Mouse (Mus musculus): ENCODE measurements around the gene Cbs. TPM values are rescaled to one million over a fixed set of nuclear protein-coding genes. Genes with fewer than 3 reads are reported as not detected.

The Cbs gene
- polyA plus RNA-seq, 2 experiments: 4.6 to 4.8 TPM

DNA sequence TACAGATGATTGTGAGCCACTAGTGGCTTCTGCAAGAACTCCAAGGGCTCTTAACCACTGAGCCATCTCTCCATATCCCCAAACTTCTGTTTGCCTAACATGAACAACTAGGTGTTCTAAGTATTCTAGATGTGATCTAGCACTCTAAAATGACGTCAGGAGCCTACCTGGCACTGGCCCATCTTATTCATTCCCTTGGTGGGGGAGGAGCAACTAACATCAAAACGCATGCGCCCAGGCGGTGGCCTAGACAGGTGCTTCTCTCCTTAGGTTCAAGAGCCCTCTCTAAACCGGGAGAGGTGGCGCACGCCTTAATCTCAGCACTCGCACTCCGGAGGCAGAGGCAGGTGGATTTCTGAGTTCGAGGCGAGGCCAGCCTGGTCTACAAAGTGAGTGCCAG lies 1.3 kb downstream of the Cbs start:
- TF ChIP-seq POLR2A (IDR thresholded peaks at IDR 0.05; ENCODE audit: borderline replicate concordance, extremely low read depth, insufficient read depth, insufficient read length): no peak

GRCm38 (mm10) chr17:31634896-31635295 lies 2.1 kb downstream of the Cbs start:
- DNase-seq (ENCODE audit: low spot score) (no peak), ATAC-seq (ENCODE audit: low FRiP score, low read depth) (no peak)
- no peak overlapping the region for H3K4me2 ChIP-seq (replicated peaks; ENCODE audit: low read depth, low read length, severe bottlenecking)
- H3K27ac ChIP-seq (replicated peaks; ENCODE audit: low read depth, low read length): no peak overlapping the region
- H3K4me3 ChIP-seq (replicated peaks; ENCODE audit: low read length): no peak overlapping the region
- no peak overlapping the region for H3K9ac ChIP-seq (ENCODE audit: low read depth, low read length, severe bottlenecking)
- 74% methylated on average over 5 of the region's 5 CpGs for WGBS
- TF ChIP-seq POLR2A (IDR thresholded peaks at IDR 0.05; ENCODE audit: borderline replicate concordance, extremely low read depth, insufficient read depth, insufficient read length): no peak
- peaks cover 8% of the 10 kb centered on the region for H3K4me1 ChIP-seq (ENCODE audit: control insufficient read depth, insufficient read depth, low read length)
- H3K27me3 ChIP-seq (ENCODE audit: control insufficient read depth, insufficient read depth, low read length): peaks cover 17% of the 10 kb centered on the region
- no peaks in the 10 kb centered on the region for H3K9me3 ChIP-seq (ENCODE audit: control insufficient read depth, low read length)
- no peaks in the 10 kb centered on the region for H3K36me3 ChIP-seq (ENCODE audit: control insufficient read depth, insufficient read depth, low read length)

More for the DNA sequence above, 1.3 kb downstream of the Cbs start:
- Histone ChIP-seq H3K9ac (ENCODE audit: low read depth, low read length, severe bottlenecking) (no peak overlapping the region), H3K4me2 (replicated peaks; ENCODE audit: low read depth, low read length, severe bottlenecking) (no peak overlapping the region; the same call in 1 of the 2 replicates), H3K27me3 (ENCODE audit: control insufficient read depth, insufficient read depth, low read length) (peaks cover 17% of the 10 kb centered on the region), H3K9me3 (ENCODE audit: control insufficient read depth, low read length) (no peaks in the 10 kb centered on the region), H3K4me1 (ENCODE audit: control insufficient read depth, insufficient read depth, low read length) (peaks cover 8% of the 10 kb centered on the region), H3K4me3 (replicated peaks; ENCODE audit: low read length) (peak overlapping the region; percentile 55; the same call in 1 of the 2 replicates), H3K27ac (replicated peaks; ENCODE audit: low read depth, low read length) (no peak overlapping the region), H3K36me3 (ENCODE audit: control insufficient read depth, insufficient read depth, low read length) (no peaks in the 10 kb centered on the region)
- ATAC-seq (ENCODE audit: low FRiP score, low read depth) (no peak), DNase-seq (ENCODE audit: low spot score) (no peak)
- WGBS: 49% methylated on average over 11 of the region's 11 CpGs

DNA sequence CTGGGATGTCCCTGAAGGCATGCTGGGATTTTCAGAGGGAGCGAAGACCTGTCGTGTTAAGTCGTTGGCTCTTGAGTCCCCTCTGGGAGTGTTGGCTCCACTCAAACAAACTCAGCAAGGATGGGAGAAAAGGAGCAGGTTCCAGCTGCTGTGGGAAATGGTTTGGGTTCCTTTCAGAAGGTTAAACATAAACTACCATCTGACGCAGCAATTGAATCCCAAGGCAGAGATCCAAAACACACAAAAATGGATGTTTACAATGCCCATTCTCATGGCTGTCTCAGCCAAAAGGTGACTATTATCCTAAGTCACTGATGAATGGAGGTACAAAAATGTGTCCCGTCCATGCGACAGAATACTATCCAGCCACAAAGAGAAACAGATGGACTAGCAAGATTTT lies 4.0 kb downstream of the Cbs start:
- Histone ChIP-seq H3K4me1 (ENCODE audit: control insufficient read depth, insufficient read depth, low read length) (peaks cover 8% of the 10 kb centered on the region), H3K9ac (ENCODE audit: low read depth, low read length, severe bottlenecking) (no peak overlapping the region), H3K27me3 (ENCODE audit: control insufficient read depth, insufficient read depth, low read length) (peaks cover 17% of the 10 kb centered on the region), H3K4me2 (replicated peaks; ENCODE audit: low read depth, low read length, severe bottlenecking) (no peak overlapping the region), H3K36me3 (ENCODE audit: control insufficient read depth, insufficient read depth, low read length) (no peaks in the 10 kb centered on the region), H3K4me3 (replicated peaks; ENCODE audit: low read length) (no peak overlapping the region), H3K27ac (replicated peaks; ENCODE audit: low read depth, low read length) (no peak overlapping the region), H3K9me3 (ENCODE audit: control insufficient read depth, low read length) (no peaks in the 10 kb centered on the region)
- WGBS: 80% methylated on average over 6 of the region's 6 CpGs
- no peak for TF ChIP-seq POLR2A (IDR thresholded peaks at IDR 0.05; ENCODE audit: borderline replicate concordance, extremely low read depth, insufficient read depth, insufficient read length)
- DNase-seq (ENCODE audit: low spot score): no peak
- ATAC-seq (ENCODE audit: low FRiP score, low read depth): no peak

DNA sequence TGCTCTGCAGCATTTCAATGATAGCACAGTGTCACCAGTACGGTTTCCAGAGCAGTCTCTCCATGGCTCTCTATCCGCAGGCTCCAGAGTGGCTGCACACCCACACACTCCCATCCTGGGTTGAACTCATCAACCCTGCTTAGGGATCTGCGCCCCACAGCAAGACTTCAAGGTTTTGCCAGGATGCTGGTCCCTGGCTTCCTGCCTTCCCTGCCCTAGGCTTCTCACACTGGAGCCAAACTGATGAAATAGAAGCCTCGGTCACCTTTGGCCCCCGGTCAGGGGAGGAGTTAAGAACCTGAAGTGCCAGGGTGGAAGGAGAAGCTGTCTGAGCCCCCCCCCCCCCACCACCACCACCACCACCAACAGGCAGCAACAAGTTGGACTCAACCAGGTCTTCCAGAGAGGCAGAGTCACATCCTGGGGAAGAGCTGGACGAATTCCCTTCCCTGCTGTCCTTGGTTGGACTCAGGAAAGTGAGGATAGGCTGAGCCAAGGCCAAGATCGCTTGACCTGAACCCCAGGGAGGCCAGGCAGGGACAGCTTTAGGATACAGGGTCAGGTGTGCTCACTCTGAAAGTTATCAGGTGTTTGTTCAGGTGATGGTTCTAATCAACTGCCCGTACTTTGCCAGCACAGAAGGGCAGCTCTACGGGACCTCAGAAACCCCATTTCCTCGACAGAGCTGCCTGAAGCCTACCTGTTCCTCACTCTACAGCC lies 5.8 kb downstream of the Cbs start:
- no peak for ATAC-seq (ENCODE audit: low FRiP score, low read depth)
- peaks cover 12% of the 10 kb centered on the region for H3K27me3 ChIP-seq (ENCODE audit: control insufficient read depth, insufficient read depth, low read length)
- H3K4me1 ChIP-seq (ENCODE audit: control insufficient read depth, insufficient read depth, low read length): peaks cover 1% of the 10 kb centered on the region
- H3K9ac ChIP-seq (ENCODE audit: low read depth, low read length, severe bottlenecking): no peak overlapping the region
- no peak overlapping the region for H3K4me2 ChIP-seq (replicated peaks; ENCODE audit: low read depth, low read length, severe bottlenecking)
- no peak overlapping the region for H3K27ac ChIP-seq (replicated peaks; ENCODE audit: low read depth, low read length)
- no peaks in the 10 kb centered on the region for H3K9me3 ChIP-seq (ENCODE audit: control insufficient read depth, low read length)
- no peaks in the 10 kb centered on the region for H3K36me3 ChIP-seq (ENCODE audit: control insufficient read depth, insufficient read depth, low read length)
- TF ChIP-seq POLR2A (IDR thresholded peaks at IDR 0.05; ENCODE audit: borderline replicate concordance, extremely low read depth, insufficient read depth, insufficient read length): no peak
- no peak overlapping the region for H3K4me3 ChIP-seq (replicated peaks; ENCODE audit: low read length)
- DNase-seq (ENCODE audit: low spot score): no peak
- WGBS: 83% methylated on average over 10 of the region's 10 CpGs

DNA sequence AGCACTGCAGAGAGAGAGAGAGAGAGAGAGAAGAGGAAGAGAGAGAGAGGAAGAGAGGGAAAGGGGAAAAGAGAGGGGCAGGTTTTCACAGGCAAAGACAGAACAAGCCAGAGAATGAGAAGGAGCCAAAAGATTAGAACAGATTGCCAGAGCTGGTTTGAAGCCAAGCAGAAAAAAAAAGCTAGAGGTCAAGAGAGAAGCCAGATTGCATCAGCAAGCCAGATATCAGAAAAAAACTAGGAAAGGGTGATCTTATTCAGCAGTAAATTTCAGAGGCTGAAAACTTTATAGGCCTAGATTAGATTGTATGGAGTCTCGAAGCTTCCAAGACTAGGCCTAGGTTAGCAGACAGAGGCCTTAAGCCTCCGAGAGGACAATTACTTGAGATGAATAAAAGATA lies 9.1 kb downstream of the Cbs start:
- no peaks in the 10 kb centered on the region for H3K4me1 ChIP-seq (ENCODE audit: control insufficient read depth, insufficient read depth, low read length)
- H3K27me3 ChIP-seq (ENCODE audit: control insufficient read depth, insufficient read depth, low read length): no peaks in the 10 kb centered on the region
- 98% methylated on average over 2 of the region's 2 CpGs for WGBS
- H3K36me3 ChIP-seq (ENCODE audit: control insufficient read depth, insufficient read depth, low read length): no peaks in the 10 kb centered on the region
- no peaks in the 10 kb centered on the region; the same call in 1 of the 2 replicates for H3K9me3 ChIP-seq (ENCODE audit: control insufficient read depth, low read length)
- H3K27ac ChIP-seq (replicated peaks; ENCODE audit: low read depth, low read length): no peak overlapping the region
- ATAC-seq (ENCODE audit: low FRiP score, low read depth) (no peak), DNase-seq (ENCODE audit: low spot score) (no peak)
- H3K4me3 ChIP-seq (replicated peaks; ENCODE audit: low read length): no peak overlapping the region
- TF ChIP-seq POLR2A (IDR thresholded peaks at IDR 0.05; ENCODE audit: borderline replicate concordance, extremely low read depth, insufficient read depth, insufficient read length): no peak
- H3K9ac ChIP-seq (ENCODE audit: low read depth, low read length, severe bottlenecking): no peak overlapping the region
- H3K4me2 ChIP-seq (replicated peaks; ENCODE audit: low read depth, low read length, severe bottlenecking): no peak overlapping the region

Measured in limb, embryonic 14.5 days (tissue).